In genomic region chr3:154664636-154665035, GRCm38 (mm10) we compare ENCODE assay signal across 11 mouse cellular contexts. TPM values are rescaled to one million over a fixed set of nuclear protein-coding genes. Genes with fewer than 3 reads are reported as not detected.
DNase-seq lines count a peak whose midpoint lies in the region; ATAC-seq lines count a peak whose summit lies in the region.
"Had no signal": no experiment of that assay in that cellular context is flagged by ENCODE, and none has a peak within 500 bp of the region (broad histone marks: within the 10 kb centered on the region; RNA-seq: fewer than 3 reads in every experiment).

No protein-coding gene starts in this region.

- peak overlapping the region; percentile 93 for H3K27ac ChIP-seq in hindbrain, embryonic 16.5 days (ENCODE audit: low read depth, low read length)
- H3K27ac ChIP-seq in stomach, embryonic 15.5 days = no peak overlapping the region

- H3K27me3 ChIP-seq in hindbrain, embryonic 16.5 days (replicated peaks; ENCODE audit: control insufficient read depth, insufficient read depth, low read length) = no peaks in the 10 kb centered on the region
- peaks cover 17% of the 10 kb centered on the region for H3K27me3 ChIP-seq in stomach, embryonic 15.5 days (replicated peaks)
- H3K27me3 ChIP-seq: Patski had no signal

- peak overlapping the region; percentile 68 for H3K9ac ChIP-seq in hindbrain, embryonic 16.5 days (ENCODE audit: low read depth, low read length)
- no peak overlapping the region for H3K9ac ChIP-seq in stomach, embryonic 15.5 days

- peak overlapping the region; percentile 71 for H3K4me2 ChIP-seq in hindbrain, embryonic 16.5 days (ENCODE audit: low read length)
- peak overlapping the region; percentile 55; the same call in 1 of the 2 replicates for H3K4me2 ChIP-seq in stomach, embryonic 15.5 days

- peaks cover 17% of the 10 kb centered on the region for H3K4me1 ChIP-seq in hindbrain, embryonic 16.5 days (ENCODE audit: control insufficient read depth, insufficient read depth, low read depth, low read length)
- H3K4me1 ChIP-seq in stomach, embryonic 15.5 days = 0 out of 2 replicates have a peak, but pooled peaks cover 4% of the 10 kb centered on the region

- DNase-seq in frontal cortex, postnatal 14 days (ENCODE audit: low spot score in 2 of 2) = no peak
- DNase-seq in retina, embryonic 14.5 days (ENCODE audit: low spot score) = peak; percentile 9
- no peak for DNase-seq in retina, postnatal 1 day
- DNase-seq in T-cell, adult 2 months (ENCODE audit: low spot score) = no peak
- no peak for DNase-seq in testis, postnatal 10 days (ENCODE audit: low spot score)
- DNase-seq: spleen, adult 18-20 months had no signal

- 37% methylated on average over 4 of the region's 4 CpGs for WGBS in hindbrain, embryonic 16.5 days
- WGBS in stomach, embryonic 15.5 days = 32% methylated on average over 4 of the region's 4 CpGs

- H3K9me3 ChIP-seq in hindbrain, embryonic 16.5 days (ENCODE audit: control insufficient read depth, low read length) = no peaks in the 10 kb centered on the region
- H3K9me3 ChIP-seq in stomach, embryonic 15.5 days = no peaks in the 10 kb centered on the region

- H3K36me3 ChIP-seq in hindbrain, embryonic 16.5 days (ENCODE audit: control insufficient read depth, insufficient read depth, low read length) = no peaks in the 10 kb centered on the region
- no peaks in the 10 kb centered on the region for H3K36me3 ChIP-seq in stomach, embryonic 15.5 days

- peak overlapping the region; percentile 46 for H3K4me3 ChIP-seq in hindbrain, embryonic 16.5 days (ENCODE audit: low read length)
- H3K4me3 ChIP-seq in stomach, embryonic 15.5 days (replicated peaks) = peak overlapping the region; percentile 31; the same call in 1 of the 2 replicates
- H3K4me3 ChIP-seq: myocyte had no signal

- peak; percentile 13 for ATAC-seq in frontal cortex, adult (ENCODE audit: low TSS enrichment)
- ATAC-seq in hindbrain, embryonic 16.5 days = peak; percentile 13; the same call in 1 of the 2 replicates
- no peak for ATAC-seq in stomach, embryonic 15.5 days (ENCODE audit: insufficient read depth, low FRiP score, low read depth)

RNA-seq across cellular contexts. Expression of gene Erich3, which starts 1.0 kb away (rescaled TPM):
- 2.3 and 2.4 TPM in 2 replicates for polyA plus RNA-seq in hindbrain, embryonic 16.5 days (2015; fragmentation: Nextera tagmentation; extraction: Ambion mirVana)
- 0.10 and 0.14 TPM in 2 replicates for polyA plus RNA-seq in stomach, embryonic 15.5 days (2015; fragmentation: Nextera tagmentation; extraction: Ambion mirVana)
- polyA plus RNA-seq: myocyte had no signal
